Mouse (Mus musculus): ENCODE data around the gene Gm28043.

Gene Gm28043

DNA sequence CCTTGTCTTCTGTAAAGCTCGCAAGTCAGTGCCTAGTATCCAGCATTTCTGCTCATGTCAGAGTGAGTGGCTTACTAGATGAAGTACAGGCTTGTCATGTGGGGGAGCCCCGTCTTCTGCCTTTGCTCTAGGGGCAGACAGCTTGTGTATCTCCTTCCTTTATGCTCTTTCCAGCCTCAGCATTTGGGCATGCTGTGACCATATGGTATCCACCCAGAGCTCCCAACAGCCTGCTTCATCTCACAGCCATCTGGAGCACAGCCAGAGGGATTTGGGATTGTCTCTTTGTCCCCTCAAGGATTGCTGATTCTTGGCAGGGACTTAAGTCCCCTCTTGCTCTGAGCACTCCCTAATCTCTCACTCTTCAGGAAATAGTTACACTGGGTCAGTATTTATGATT is 65.5 kb downstream of the Gm28043 start:
- no peak for DNase-seq (ENCODE audit: low spot score in 2 of 2)

DNA sequence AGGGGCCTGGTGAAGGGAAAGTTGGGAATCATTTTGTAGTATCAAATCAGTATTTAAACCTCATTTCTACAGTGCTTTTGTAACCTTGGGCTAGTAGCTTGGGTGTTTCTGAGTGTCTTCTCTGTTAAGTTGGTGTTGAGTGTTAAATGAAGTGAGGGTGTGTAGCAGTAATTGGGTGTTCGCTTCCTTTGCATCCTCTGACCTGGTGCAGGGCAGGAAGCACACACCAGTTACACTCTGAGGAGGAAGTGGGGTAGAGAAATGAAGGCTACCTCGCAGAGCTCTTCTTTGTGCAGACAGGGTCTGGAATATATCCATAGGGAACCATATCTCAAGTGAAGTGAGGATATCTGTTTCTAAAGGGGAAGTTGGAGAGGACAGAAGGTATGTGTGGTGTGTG is 66.2 kb downstream of the Gm28043 start:
- no peak for DNase-seq (ENCODE audit: low spot score in 2 of 2)

DNA sequence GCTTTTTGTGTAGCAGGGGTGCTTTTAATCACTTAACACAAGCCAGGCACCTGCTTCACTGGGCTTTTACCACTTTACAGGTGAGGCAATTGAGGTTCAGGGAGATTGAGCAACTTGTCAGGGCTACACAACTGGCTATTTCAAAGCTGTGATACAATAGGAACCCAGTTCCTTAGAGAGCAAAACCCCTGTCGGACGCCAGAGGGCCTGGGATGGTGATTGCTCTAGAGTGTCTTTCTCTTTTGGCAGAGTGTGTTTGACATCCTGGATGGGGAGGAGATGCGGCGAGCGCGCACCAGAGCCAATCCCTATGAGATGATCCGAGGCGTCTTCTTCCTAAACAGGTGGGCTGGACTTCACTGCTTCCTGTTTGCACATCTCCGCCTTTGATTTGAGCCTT is 67.0 kb downstream of the Gm28043 start:
- DNase-seq (ENCODE audit: low spot score in 2 of 2), result no peak

DNA sequence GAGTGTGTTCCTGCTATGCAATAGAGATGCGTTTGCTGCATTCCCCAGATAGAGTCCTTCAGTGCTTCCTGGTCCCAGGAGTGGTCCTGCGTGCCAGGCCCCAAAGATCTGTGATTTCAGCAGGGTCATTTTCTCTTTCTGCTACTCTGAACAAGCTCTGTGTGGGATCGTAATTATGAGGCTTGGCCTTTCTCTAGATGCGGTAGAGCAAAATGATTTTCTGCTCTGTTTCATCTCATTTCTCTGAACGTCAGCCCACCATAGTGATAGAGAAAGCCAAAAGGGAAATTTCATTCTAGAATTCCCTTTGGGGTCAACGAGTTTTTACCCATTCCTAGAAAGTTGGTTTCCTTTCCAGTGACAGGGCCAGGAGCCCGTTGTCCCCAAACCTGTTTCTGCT is 67.6 kb downstream of the Gm28043 start:
- DNase-seq (ENCODE audit: low spot score in 2 of 2), result no peak

DNA sequence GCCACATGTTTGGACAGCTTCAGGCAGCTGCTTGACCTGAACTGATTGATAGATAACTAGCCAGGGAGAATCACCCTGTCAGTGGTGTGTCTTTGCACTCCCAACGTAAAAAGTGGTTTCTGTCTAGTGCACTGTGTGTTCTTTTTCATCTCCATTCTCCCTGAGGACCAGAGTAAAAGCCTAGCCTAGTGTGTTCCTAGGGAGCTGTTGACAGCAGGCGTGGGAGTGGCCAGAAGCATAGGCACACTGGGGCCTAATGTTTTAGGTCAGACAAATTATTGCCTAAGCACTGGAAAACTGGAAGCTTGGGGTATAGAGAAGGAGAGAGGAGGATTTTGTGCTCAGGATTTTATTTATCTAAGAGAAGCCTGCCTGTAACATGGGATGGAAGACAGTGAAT is 68.5 kb downstream of the Gm28043 start:
- DNase-seq (ENCODE audit: low spot score in 2 of 2), result no peak

GRCm38 (mm10) chr17:29684275-29684674 is 69.6 kb downstream of the Gm28043 start:
- DNase-seq (ENCODE audit: low spot score in 2 of 2), result no peak

DNA sequence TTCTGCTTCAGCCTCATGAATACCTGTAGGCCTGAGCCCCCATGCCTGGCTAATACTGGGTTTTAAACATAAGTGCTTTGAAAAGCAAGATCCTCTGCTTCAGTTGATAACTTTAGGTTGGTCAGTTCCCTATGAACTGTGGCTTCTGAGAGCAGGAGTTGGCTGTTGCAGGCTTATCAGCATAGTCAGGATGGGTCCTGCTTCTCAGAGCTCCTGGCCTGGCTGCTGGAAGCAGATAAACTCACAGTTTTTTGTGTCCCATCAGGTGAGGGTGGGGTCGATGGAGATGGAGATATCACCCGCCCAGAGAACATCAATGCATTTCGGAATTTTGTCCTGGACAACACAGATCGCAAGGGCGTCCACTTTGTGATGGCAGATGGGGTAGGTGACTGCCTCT is 72.1 kb downstream of the Gm28043 start:
- no peak for DNase-seq (ENCODE audit: low spot score in 2 of 2)

DNA sequence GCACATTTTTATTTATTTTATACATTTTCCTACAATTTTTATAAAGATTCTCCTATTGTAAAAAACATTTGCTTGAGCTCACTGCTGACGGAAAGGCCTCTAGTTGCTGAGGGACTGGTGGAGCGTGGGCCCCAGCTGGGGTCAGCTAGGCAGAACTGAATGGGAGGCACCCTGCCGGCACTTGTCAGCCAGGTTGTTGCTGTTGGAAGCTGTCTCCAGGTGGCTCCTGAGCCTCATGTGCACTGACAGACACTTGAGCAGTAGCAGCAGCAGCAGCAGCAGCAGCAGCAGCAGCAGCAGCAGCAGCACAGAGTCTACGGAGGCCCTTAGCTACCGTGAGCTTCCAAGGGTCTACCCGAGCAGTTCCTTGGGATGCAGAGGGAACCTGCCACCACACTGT is 72.7 kb downstream of the Gm28043 start:
- DNase-seq (ENCODE audit: low spot score in 2 of 2), result peak in 1 of 2 experiments; percentile 42

DNA sequence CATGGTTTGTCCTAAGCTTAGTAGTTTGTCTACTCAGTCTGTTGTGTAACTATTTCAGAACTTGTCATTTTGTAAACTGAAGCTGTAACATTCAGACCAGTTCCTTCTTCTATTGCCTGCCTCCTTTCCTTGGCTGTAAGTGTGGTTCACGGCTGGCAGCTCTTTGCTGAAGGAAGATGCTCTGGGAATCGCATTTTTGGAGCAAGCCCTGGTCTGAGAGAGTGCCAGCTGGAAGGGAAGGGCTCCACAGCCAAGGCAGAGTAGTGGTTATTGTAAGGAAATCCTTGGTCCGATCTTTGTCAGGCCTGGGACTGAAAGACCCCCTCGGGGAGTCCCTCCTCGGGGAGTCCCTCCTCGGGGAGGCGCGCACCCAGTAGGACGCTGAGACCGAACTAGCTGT is 73.9 kb downstream of the Gm28043 start:
- no peak for DNase-seq (ENCODE audit: low spot score in 2 of 2)

GRCm38 (mm10) chr17:29690257-29690656 is 75.6 kb downstream of the Gm28043 start:
- no peak for DNase-seq (ENCODE audit: low spot score in 2 of 2)

DNA sequence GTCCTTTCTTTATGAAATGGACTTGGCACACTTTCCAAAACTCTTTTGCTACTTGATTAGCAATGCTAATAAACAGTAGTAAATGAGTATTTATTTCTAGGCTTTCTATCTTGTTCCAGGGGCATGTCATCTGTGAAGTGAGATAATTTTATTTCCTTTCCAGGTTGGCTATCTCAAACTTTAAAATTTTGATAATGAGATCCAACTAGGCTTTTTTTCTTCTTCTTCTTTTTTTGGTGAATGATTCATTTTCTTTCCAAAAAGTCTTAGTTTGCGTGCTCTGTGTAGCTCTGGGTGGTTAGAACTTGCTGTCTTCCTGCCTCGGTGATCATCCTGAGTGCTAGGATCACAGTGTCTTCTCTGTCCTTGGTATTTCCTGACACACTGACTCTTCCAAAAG is 78.2 kb downstream of the Gm28043 start:
- DNase-seq (ENCODE audit: low spot score in 2 of 2), result no peak

DNA sequence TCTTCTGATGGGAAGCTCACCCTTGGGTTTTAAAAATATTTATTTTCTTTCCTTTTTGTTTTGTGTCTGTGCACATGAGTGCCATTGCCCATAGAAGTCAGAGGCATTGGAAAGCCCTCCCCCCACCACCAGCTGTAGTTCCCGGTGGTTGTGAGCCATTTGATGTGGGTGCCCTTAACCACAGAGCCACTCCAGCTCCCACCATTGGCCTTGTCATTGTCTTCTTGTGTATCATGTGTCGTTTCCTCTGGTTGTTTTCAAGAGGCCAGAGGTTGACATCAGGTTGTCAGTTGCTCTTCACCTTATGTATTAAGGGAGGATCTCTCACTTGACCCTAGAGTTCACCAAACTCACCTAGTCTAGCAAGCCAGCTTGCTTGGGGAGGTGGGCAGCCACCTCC is 78.9 kb downstream of the Gm28043 start:
- DNase-seq (ENCODE audit: low spot score in 2 of 2), result no peak

GRCm38 (mm10) chr17:29694516-29694915 is 79.8 kb downstream of the Gm28043 start:
- no peak for DNase-seq (ENCODE audit: low spot score in 2 of 2)

DNA sequence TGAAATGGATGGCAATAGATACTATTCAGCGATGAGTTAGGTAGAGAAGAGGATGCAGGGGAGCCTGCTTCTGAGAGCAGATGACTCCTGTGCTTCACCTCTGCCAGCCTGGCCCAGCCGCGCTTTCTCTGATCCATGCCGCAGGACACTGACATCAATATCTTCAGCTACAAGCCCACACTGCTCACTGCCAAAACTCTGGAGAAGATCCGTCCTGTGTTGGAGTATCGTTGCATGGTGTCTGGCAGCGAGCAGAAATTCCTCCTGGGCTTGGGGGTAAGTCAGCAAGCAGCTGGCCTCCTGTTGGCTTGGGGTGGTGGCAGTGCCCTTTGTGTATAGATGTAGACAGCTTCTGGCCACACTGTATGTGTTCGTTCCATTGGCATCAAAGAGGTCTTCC is 82.3 kb downstream of the Gm28043 start:
- no peak for DNase-seq (ENCODE audit: low spot score in 2 of 2)

DNA sequence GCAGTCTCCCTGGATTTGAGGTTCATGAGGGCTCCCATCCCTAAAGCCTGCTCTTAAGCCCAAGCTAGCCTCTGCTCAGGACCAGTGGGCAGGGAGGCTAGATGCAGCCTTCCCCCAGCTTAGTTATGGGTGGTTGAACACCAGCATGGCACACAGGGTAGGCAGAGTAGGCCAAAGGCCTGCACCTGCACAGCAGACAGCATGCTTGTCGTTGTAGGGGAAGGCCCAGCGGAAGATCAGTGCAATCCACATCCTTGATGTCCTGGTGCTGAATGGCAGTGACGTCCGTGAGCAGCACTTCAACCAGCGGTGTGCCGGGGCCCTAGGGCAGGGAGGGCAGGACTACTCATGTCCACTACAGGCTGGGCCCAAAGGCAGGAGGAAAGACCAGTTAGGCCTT is 83.7 kb downstream of the Gm28043 start:
- no peak for DNase-seq (ENCODE audit: low spot score in 2 of 2)

DNA sequence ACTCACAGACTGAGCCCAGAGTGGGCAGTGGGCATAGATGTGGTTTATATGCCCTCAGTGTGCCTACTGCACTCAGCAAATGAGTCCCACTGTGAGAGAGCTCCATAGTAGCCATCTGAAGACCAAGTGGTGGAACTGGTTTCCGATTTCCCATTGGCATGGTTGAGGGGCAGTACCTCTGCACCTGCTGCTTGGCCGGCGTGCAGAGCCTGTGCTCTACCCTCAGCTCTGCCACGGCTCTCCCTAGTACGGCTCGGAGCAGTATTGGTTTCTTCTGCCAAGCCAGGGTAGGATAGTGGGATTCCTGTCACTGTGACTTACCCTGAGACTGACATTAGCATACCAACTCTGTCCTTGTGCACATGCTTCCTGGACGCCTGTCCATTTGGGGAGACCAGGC is 85.9 kb downstream of the Gm28043 start:
- no peak for DNase-seq (ENCODE audit: low spot score in 2 of 2)

GRCm38 (mm10) chr17:29702938-29703710 is 88.4 kb downstream of the Gm28043 start:
- no peak for DNase-seq (ENCODE audit: low spot score in 2 of 2)

DNA sequence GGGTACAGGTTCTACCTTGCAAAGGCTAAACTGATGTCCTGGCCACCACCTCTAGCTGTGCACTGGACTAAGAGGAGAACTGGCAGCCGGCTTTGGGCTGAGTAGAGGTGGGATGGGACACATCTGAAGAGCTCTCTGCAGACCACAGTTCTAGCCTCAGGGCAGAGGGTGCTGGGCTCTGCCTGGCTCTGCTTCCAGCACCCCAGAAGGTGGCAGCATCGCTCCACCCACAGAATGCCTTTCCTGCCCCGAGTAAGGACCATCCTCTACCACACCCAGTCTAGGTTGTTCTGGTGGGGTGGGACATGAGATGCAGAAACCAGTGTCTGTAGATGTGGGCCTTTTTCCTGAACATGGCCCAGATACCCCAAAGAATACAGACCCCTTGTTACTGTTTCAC is 90.1 kb downstream of the Gm28043 start:
- peak; percentile 49 to 74 for DNase-seq (ENCODE audit: low spot score in 2 of 2)

GRCm38 (mm10) chr17:29705881-29706280 is 91.2 kb downstream of the Gm28043 start:
- no peak for DNase-seq (ENCODE audit: low spot score in 2 of 2)

GRCm38 (mm10) chr17:29706981-29707545 is 92.4 kb downstream of the Gm28043 start:
- DNase-seq (ENCODE audit: low spot score in 2 of 2), result no peak

DNA sequence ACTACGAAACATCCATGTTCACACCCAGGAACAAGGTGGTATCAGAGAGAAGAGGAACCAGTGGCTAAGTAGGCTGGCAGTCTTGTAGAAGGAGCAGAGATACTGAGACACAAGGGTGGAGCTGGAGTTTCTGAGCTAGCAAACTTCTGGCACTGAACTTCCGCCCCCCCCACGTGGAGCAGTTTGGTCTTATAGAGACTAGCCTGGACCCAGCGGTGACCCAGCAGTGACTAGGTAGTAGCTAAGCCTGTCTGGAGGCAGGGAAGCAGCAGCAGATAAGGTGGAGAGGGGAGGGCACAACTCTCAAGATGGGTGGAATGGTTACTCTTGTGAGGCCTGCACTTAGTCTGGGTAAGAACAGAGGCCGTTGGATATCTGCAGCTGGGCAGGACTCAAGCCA is 94.1 kb downstream of the Gm28043 start:
- no peak for DNase-seq (ENCODE audit: low spot score in 2 of 2)

DNA sequence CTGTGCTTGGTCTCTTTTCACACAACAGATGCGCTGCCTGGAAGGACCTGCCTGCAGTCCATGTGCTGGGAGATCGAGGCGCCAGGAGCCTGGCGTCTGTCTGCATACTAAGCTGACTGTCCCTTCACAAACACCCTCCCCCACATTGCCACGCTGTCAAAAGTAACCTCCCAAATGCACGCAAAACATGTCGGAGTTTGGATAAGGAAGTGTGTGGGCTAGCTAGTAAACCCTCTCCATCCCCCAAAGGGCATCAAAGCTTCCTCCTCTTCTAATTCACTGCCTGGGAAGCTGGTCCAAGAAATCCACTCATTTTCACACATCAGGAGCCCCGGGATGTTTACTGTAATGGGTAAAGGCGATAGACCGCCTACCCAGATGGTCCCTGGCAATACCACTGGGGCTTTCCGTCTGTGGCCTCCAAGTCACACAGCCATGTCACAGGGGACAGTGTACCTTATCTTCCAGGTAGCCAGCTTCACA is 95.9 kb downstream of the Gm28043 start:
- no peak for DNase-seq (ENCODE audit: low spot score in 2 of 2)

- DNase-seq (ENCODE audit: low spot score in 2 of 2), result no peak
These were observed 96.5 kb downstream of the Gm28043 start for GRCm38 (mm10) chr17:29711076-29711744.
